Mouse (Mus musculus) MEL (cell line): Measurements from ENCODE around the gene Mylk4.

Source experiments
- BHLHE40 ChIP-seq: IDR thresholded peaks from 2 replicates; pipeline ENCODE4 v1.6.1; 2012; ENCODE audit warnings: low read depth, mild to moderate bottlenecking, inconsistent platforms, low read length, improper control_type of control experiment, borderline replicate concordance
- CTCF ChIP-seq, 3 experiments: IDR thresholded peaks in 2 of 3; conservative IDR thresholded peaks in 1 of 3; 2 replicates each; pipeline ENCODE4 v1.5.1; 2011 to 2012; ENCODE audit warnings: low read length in 3 of 3, low read depth in 2 of 3, mild to moderate bottlenecking in 2 of 3, improper control_type of control experiment in 1 of 3, inconsistent platforms in 1 of 3, mixed read lengths in 1 of 3, moderate library complexity in 1 of 3; ENCODE audit not compliant: control insufficient read depth in 1 of 3, insufficient read depth in 1 of 3, poor library complexity in 1 of 3, severe bottlenecking in 1 of 3
- E2F4 ChIP-seq: IDR thresholded peaks from 2 replicates; pipeline ENCODE4 v1.6.1; 2011; ENCODE audit warnings: low read depth, low read length, improper control_type of control experiment, borderline replicate concordance
- POLR2A ChIP-seq, 2 experiments: IDR thresholded peaks; 2 replicates each; pipeline ENCODE4 v1.6.1; 2011 to 2012; ENCODE audit warnings: low read length in 2 of 2, mild to moderate bottlenecking in 2 of 2, control low read depth in 1 of 2, improper control_type of control experiment in 1 of 2, low read depth in 1 of 2, moderate library complexity in 1 of 2; ENCODE audit not compliant: control insufficient read depth in 1 of 2, insufficient read depth in 1 of 2, poor library complexity in 1 of 2
- SIN3A ChIP-seq: IDR thresholded peaks from 2 replicates; pipeline ENCODE4 v1.6.1; 2012; ENCODE audit warnings: low read length, improper control_type of control experiment, inconsistent platforms
- ZMIZ1 ChIP-seq: IDR thresholded peaks from 2 replicates; pipeline ENCODE4 v1.6.1; 2012; ENCODE audit warnings: low read depth, mild to moderate bottlenecking, inconsistent platforms, low read length, improper control_type of control experiment, moderate library complexity

- no peak for TF ChIP-seq CTCF (IDR thresholded peaks at IDR 0.05 in 2 of 3, conservative IDR thresholded peaks at IDR 0.05 in 1 of 3; ENCODE audit: control insufficient read depth in 1 of 3, insufficient read depth in 1 of 3, low read depth in 2 of 3, low read length in 3 of 3, poor library complexity in 1 of 3, severe bottlenecking in 1 of 3)
- no peak for TF ChIP-seq POLR2A (IDR thresholded peaks at IDR 0.05; ENCODE audit: control insufficient read depth in 1 of 2, insufficient read depth in 1 of 2, low read depth in 1 of 2, low read length in 2 of 2, poor library complexity in 1 of 2)
- TF ChIP-seq SIN3A = no peak
- no peak for TF ChIP-seq E2F4
- TF ChIP-seq ZMIZ1 = no peak
- TF ChIP-seq BHLHE40 = no peak
These were observed 40.9 kb upstream of the Mylk4 start for GRCm38 (mm10) chr13:32824377-32825330.
